Mouse (Mus musculus) embryonic facial prominence, embryonic 11.5 days (tissue): Measurements from ENCODE around the gene Tmsb10. TPM values are rescaled to one million over a fixed set of nuclear protein-coding genes. Genes with fewer than 3 reads are reported as not detected.
A peak's percentile ranks its signal among the peaks of the same experiment; 100 is the strongest.

Experiments
- ATAC-seq: fragments of 200-750 bp; cut with Nextera tagmentation; replicated peaks from 2 replicates; pipeline ENCODE4 v1.8.0; 2017; ENCODE audit warnings: low read depth; ENCODE audit not compliant: insufficient number of reproducible peaks, low FRiP score, low TSS enrichment
- DNase-seq: peaks from one replicate; pipeline ENCODE4 v3.0.0-alpha.2; 2015; ENCODE audit warnings: low spot score
- H3K27ac ChIP-seq: fragments of 300-500 bp; sonication (generic); replicated peaks from 2 replicates; pipeline ENCODE4 v1.5.1; 2014; ENCODE audit warnings: mild to moderate bottlenecking, low read depth, low read length, control low read depth
- H3K27me3 ChIP-seq: fragments of 300-500 bp; sonication (generic); 2 replicates; pipeline ENCODE4 v1.6.1; 2014; ENCODE audit warnings: mild to moderate bottlenecking, low read length, moderate library complexity, mixed read lengths; ENCODE audit not compliant: control insufficient read depth, insufficient read depth
- H3K36me3 ChIP-seq: fragments of 300-500 bp; sonication (generic); replicated peaks from 2 replicates; pipeline ENCODE4 v1.6.1; 2014; ENCODE audit warnings: low read depth, mild to moderate bottlenecking, low read length, moderate library complexity, mixed read lengths; ENCODE audit not compliant: control insufficient read depth, insufficient read depth
- H3K4me1 ChIP-seq: fragments of 300-500 bp; sonication (generic); 2 replicates; pipeline ENCODE4 v1.6.1; 2014; ENCODE audit warnings: low read length, mixed read lengths; ENCODE audit not compliant: control insufficient read depth, insufficient read depth
- H3K4me2 ChIP-seq: fragments of 300-500 bp; sonication (generic); 2 replicates; pipeline ENCODE4 v1.6.1; 2014; ENCODE audit warnings: low read depth, mild to moderate bottlenecking, control low read depth, low read length, moderate library complexity
- H3K4me3 ChIP-seq: fragments of 300-500 bp; sonication (generic); 2 replicates; pipeline ENCODE4 v1.5.1; 2014; ENCODE audit warnings: low read depth, low read length, control low read depth
- H3K9ac ChIP-seq: fragments of 300-500 bp; sonication (generic); replicated peaks from 2 replicates; pipeline ENCODE4 v1.6.1; 2014; ENCODE audit warnings: mild to moderate bottlenecking, control low read depth, low read length
- H3K9me3 ChIP-seq: fragments of 300-500 bp; sonication (generic); replicated peaks from 2 replicates; pipeline ENCODE4 v1.6.1; 2016; ENCODE audit warnings: mild to moderate bottlenecking, low read length, inconsistent platforms, mixed read lengths; ENCODE audit not compliant: control insufficient read depth
- WGBS: fragments of 180-500 bp; shearing (Covaris S2); extraction: QIAGEN DNeasy Blood & Tissue Kit; methylation state at CpG from one replicate; pipeline ENCODE4 v1.1.7; 2014; 5-methylcytosine and 5-hydroxymethylcytosine counted together
- polyA plus RNA-seq: library from polyadenylated mRNA; unstranded; fragments of >200 nt; fragmentation: Nextera tagmentation; extraction: Ambion mirVana; gene quantifications from 2 replicates; pipeline ENCODE4 v1.2.1, GENCODE M21; 2014

The Tmsb10 gene
- polyA plus RNA-seq, 1 experiment from 2014 or later, result 3,355 TPM

GRCm38 (mm10) chr6:72937430-72937829, 21.1 kb downstream of the Tmsb10 start:
- no peak overlapping the region for H3K4me3 ChIP-seq
- DNase-seq (no peak), ATAC-seq (no peak)
- no peaks in the 10 kb centered on the region for H3K27me3 ChIP-seq
- WGBS, result 77% methylated on average over 3 of the region's 3 CpGs
- no peaks in the 10 kb centered on the region for H3K9me3 ChIP-seq
- H3K27ac ChIP-seq, result no peak overlapping the region
- H3K4me1 ChIP-seq, result no peaks in the 10 kb centered on the region
- H3K36me3 ChIP-seq, result no peaks in the 10 kb centered on the region
- H3K4me2 ChIP-seq, result no peak overlapping the region
- no peak overlapping the region for H3K9ac ChIP-seq

- Histone ChIP-seq H3K4me2 (no peak overlapping the region), H3K4me3 (no peak overlapping the region), H3K27me3 (no peaks in the 10 kb centered on the region), H3K4me1 (no peaks in the 10 kb centered on the region), H3K27ac (no peak overlapping the region), H3K9ac (no peak overlapping the region), H3K9me3 (no peaks in the 10 kb centered on the region), H3K36me3 (no peaks in the 10 kb centered on the region)
- no peak for ATAC-seq
- no peak for DNase-seq
- WGBS, result 90% methylated on average over 1 of the region's 1 CpGs
These were observed 25.6 kb downstream of the Tmsb10 start for GRCm38 (mm10) chr6:72932955-72933354.

GRCm38 (mm10) chr6:72931533-72931932, 27.0 kb downstream of the Tmsb10 start:
- DNase-seq (no peak), ATAC-seq (no peak)
- no peaks in the 10 kb centered on the region for H3K36me3 ChIP-seq
- no peaks in the 10 kb centered on the region for H3K27me3 ChIP-seq
- H3K4me2 ChIP-seq, result no peak overlapping the region
- no peaks in the 10 kb centered on the region for H3K9me3 ChIP-seq
- H3K9ac ChIP-seq, result no peak overlapping the region
- WGBS, result 86% methylated on average over 3 of the region's 3 CpGs
- H3K27ac ChIP-seq, result no peak overlapping the region
- H3K4me3 ChIP-seq, result no peak overlapping the region
- H3K4me1 ChIP-seq, result no peaks in the 10 kb centered on the region

GRCm38 (mm10) chr6:72929795-72930398, 28.7 kb downstream of the Tmsb10 start:
- no peak for DNase-seq
- H3K36me3 ChIP-seq, result no peaks in the 10 kb centered on the region
- no peak overlapping the region for H3K4me2 ChIP-seq
- no peak overlapping the region for H3K9ac ChIP-seq
- H3K4me1 ChIP-seq, result no peaks in the 10 kb centered on the region
- WGBS, result 83% methylated on average over 4 of the region's 4 CpGs
- no peaks in the 10 kb centered on the region for H3K9me3 ChIP-seq
- no peak overlapping the region for H3K27ac ChIP-seq
- H3K4me3 ChIP-seq, result no peak overlapping the region
- ATAC-seq, result no peak
- no peaks in the 10 kb centered on the region for H3K27me3 ChIP-seq

- ATAC-seq, result peak; percentile 52; the same call in 1 of the 2 replicates
- Histone ChIP-seq H3K4me1 (no peaks in the 10 kb centered on the region), H3K4me2 (no peak overlapping the region), H3K27me3 (no peaks in the 10 kb centered on the region), H3K9ac (no peak overlapping the region), H3K36me3 (no peaks in the 10 kb centered on the region), H3K27ac (no peak overlapping the region), H3K4me3 (no peak overlapping the region), H3K9me3 (no peaks in the 10 kb centered on the region)
- DNase-seq, result peak; percentile 56
- WGBS, result 13% methylated on average over 9 of the region's 9 CpGs
These were observed 31.6 kb downstream of the Tmsb10 start for GRCm38 (mm10) chr6:72926755-72927482.

- no peak overlapping the region for H3K4me3 ChIP-seq
- ATAC-seq (no peak), DNase-seq (no peak)
- H3K9ac ChIP-seq, result no peak overlapping the region
- H3K4me1 ChIP-seq, result no peaks in the 10 kb centered on the region
- H3K9me3 ChIP-seq, result no peaks in the 10 kb centered on the region
- H3K27ac ChIP-seq, result no peak overlapping the region
- H3K36me3 ChIP-seq, result no peaks in the 10 kb centered on the region
- no peak overlapping the region for H3K4me2 ChIP-seq
- H3K27me3 ChIP-seq, result no peaks in the 10 kb centered on the region
- 82% methylated on average over 4 of the region's 4 CpGs for WGBS
These were observed 32.5 kb downstream of the Tmsb10 start for GRCm38 (mm10) chr6:72926031-72926430.

- no peaks in the 10 kb centered on the region for H3K36me3 ChIP-seq
- ATAC-seq (no peak), DNase-seq (no peak)
- H3K27me3 ChIP-seq, result no peaks in the 10 kb centered on the region
- no peak overlapping the region for H3K27ac ChIP-seq
- no peak overlapping the region for H3K4me3 ChIP-seq
- H3K4me2 ChIP-seq, result no peak overlapping the region
- no peaks in the 10 kb centered on the region for H3K4me1 ChIP-seq
- no peaks in the 10 kb centered on the region for H3K9me3 ChIP-seq
- WGBS, result 87% methylated on average over 8 of the region's 8 CpGs
- H3K9ac ChIP-seq, result no peak overlapping the region
These were observed 35.2 kb downstream of the Tmsb10 start for GRCm38 (mm10) chr6:72923381-72923780.

- no peak overlapping the region for H3K4me2 ChIP-seq
- WGBS, result 95% methylated on average over 3 of the region's 3 CpGs
- DNase-seq, result no peak
These were observed 37.5 kb downstream of the Tmsb10 start for GRCm38 (mm10) chr6:72921081-72921480.

More at GRCm38 (mm10) chr6:72921081-72921480, 37.5 kb downstream of the Tmsb10 start:
- no peaks in the 10 kb centered on the region for H3K4me1 ChIP-seq
- H3K36me3 ChIP-seq, result no peaks in the 10 kb centered on the region
- no peak overlapping the region for H3K9ac ChIP-seq
- no peak overlapping the region for H3K27ac ChIP-seq
- no peaks in the 10 kb centered on the region for H3K9me3 ChIP-seq
- no peak for ATAC-seq
- no peaks in the 10 kb centered on the region for H3K27me3 ChIP-seq
- H3K4me3 ChIP-seq, result no peak overlapping the region
